Mouse (Mus musculus) forebrain, embryonic 14.5 days (tissue): ENCODE data around the gene Pde12. TPM values are rescaled to one million over a fixed set of nuclear protein-coding genes. Genes with fewer than 3 reads are reported as not detected.
"Not testable (repeated sequence)": the region's sequence is repeated elsewhere in the genome, so short reads cannot be mapped to it uniquely, and the experiment has no call there.

Source experiments
- ATAC-seq: fragments of 200-750 bp; cut with Nextera tagmentation; 2 replicates; pipeline ENCODE4 v1.8.0; 2017; ENCODE audit warnings: mild to moderate bottlenecking, moderate library complexity
- DNase-seq: peaks from one replicate; pipeline ENCODE4 v3.0.0-alpha.2; 2015; ENCODE audit warnings: low spot score
- H3K27ac ChIP-seq: fragments of 300-500 bp; sonication (generic); 2 replicates; pipeline ENCODE4 v1.5.1; 2014; ENCODE audit warnings: low read depth, mild to moderate bottlenecking, control low read depth, low read length, moderate library complexity
- H3K27me3 ChIP-seq: fragments of 300-500 bp; sonication (generic); replicated peaks from 2 replicates; pipeline ENCODE4 v1.6.1; 2014; ENCODE audit warnings: low read length, control low read depth, mixed read lengths; ENCODE audit not compliant: control insufficient read depth, insufficient read depth
- H3K36me3 ChIP-seq: fragments of 300-500 bp; sonication (generic); 2 replicates; pipeline ENCODE4 v1.6.1; 2014; ENCODE audit warnings: low read length, control low read depth; ENCODE audit not compliant: control insufficient read depth, insufficient read depth
- H3K4me1 ChIP-seq: fragments of 300-500 bp; sonication (generic); 2 replicates; pipeline ENCODE4 v1.6.1; 2014; ENCODE audit warnings: antibody characterized with exemption, low read length, control low read depth; ENCODE audit not compliant: control insufficient read depth, insufficient read depth
- H3K4me2 ChIP-seq: fragments of 300-500 bp; sonication (generic); 2 replicates; pipeline ENCODE4 v1.6.1; 2014; ENCODE audit warnings: mild to moderate bottlenecking, control low read depth, low read length
- H3K4me3 ChIP-seq: fragments of 300-500 bp; sonication (generic); 2 replicates; pipeline ENCODE4 v1.5.1; 2014; ENCODE audit warnings: low read depth, low read length, control low read depth
- H3K9ac ChIP-seq: fragments of 300-500 bp; sonication (generic); 2 replicates; pipeline ENCODE4 v1.6.1; 2014; ENCODE audit warnings: mild to moderate bottlenecking, low read length, control low read depth, moderate library complexity
- H3K9me3 ChIP-seq: fragments of 300-500 bp; sonication (generic); replicated peaks from 2 replicates; pipeline ENCODE4 v1.6.1; 2016; ENCODE audit warnings: low read length, control low read depth, mixed read lengths; ENCODE audit not compliant: control insufficient read depth
- WGBS: fragments of 180-500 bp; shearing (Covaris S2); extraction: QIAGEN DNeasy Blood & Tissue Kit; methylation state at CpG from one replicate; pipeline ENCODE4 v1.1.7; 2014; 5-methylcytosine and 5-hydroxymethylcytosine counted together
- polyA plus RNA-seq: library from polyadenylated mRNA; unstranded; fragments of >200 nt; fragmentation: Nextera tagmentation; extraction: Ambion mirVana; gene quantifications from 2 replicates; pipeline ENCODE4 v1.2.1, GENCODE M21; 2014

The Pde12 gene
- polyA plus RNA-seq, 1 experiment from 2014 or later = 13.2 TPM

DNA sequence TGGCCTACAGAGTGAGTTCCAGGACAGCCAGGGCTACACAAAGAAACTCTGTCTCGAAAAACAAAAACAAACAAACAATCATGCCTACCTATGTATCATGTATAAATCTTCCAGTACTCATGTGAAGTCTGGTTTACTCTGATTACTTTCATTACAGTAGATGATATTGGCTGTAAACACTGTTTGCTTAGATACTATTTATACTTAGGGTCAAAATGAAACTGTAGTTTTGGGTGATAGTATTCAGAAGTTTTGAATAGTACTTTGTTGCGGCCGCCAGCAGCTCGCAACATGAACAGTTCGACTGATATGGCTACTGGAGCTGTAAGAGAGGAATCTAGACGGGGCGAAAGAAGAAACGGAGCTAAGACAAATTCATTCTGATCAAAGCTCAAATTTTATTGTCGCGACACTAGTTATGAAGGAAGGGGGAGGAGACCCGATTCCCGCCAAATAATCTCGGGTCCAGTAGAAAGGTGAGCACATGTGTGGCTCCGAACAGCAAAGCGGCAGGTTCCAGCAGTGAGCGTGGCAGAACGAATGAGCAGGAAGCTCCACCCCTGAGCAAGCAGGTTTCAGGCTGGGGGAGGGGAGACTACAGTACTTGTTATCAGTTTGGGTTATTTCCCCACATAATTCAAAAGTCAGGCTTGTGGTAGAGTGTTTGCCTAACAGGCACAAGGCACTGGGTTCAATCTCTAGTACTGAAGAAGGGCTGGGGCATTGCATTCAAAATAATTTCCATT lies 2.4 kb upstream of the Pde12 start:
- not testable (repeated sequence) for H3K4me2 ChIP-seq, H3K9me3 ChIP-seq, H3K9ac ChIP-seq, H3K27ac ChIP-seq, H3K36me3 ChIP-seq, DNase-seq, H3K4me3 ChIP-seq, ATAC-seq, H3K4me1 ChIP-seq, H3K27me3 ChIP-seq
- WGBS = 70% methylated on average over 17 of the region's 17 CpGs

DNA sequence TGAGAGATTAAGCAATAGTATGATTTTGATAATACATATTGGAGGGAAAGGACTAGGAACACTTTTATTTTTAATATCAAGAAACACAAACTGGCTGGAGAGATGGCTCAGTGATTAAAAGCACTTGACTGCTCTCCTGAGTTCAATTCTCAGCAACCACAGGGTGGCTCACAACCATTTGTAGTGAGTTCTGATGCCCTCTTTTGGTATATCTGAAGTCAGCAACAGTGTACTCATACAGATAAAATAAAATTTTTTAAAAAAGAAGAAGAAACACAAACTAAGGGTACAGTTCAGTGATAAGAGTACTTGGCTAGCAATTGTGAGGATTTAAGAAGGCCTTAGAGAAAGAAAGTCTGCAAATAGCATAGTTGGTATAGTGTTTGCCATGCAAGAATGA lies 1.3 kb upstream of the Pde12 start:
- H3K9ac ChIP-seq = no peak overlapping the region
- H3K27me3 ChIP-seq = no peaks in the 10 kb centered on the region
- H3K4me3 ChIP-seq = no peak overlapping the region
- DNase-seq (no peak), ATAC-seq (no peak)
- H3K9me3 ChIP-seq = no peaks in the 10 kb centered on the region
- H3K27ac ChIP-seq = no peak overlapping the region
- H3K36me3 ChIP-seq = peaks cover 2% of the 10 kb centered on the region; the same call in 1 of the 2 replicates
- peaks cover 11% of the 10 kb centered on the region for H3K4me1 ChIP-seq
- no peak overlapping the region; the same call in 1 of the 2 replicates for H3K4me2 ChIP-seq

- ATAC-seq (peak; percentile 24), DNase-seq (peak; percentile 31)
- peak overlapping the region; percentile 86 for H3K9ac ChIP-seq
- H3K27ac ChIP-seq = peak overlapping the region; percentile 87
- H3K4me1 ChIP-seq = peaks cover 11% of the 10 kb centered on the region
- peak overlapping the region; percentile 99 for H3K4me2 ChIP-seq
- H3K36me3 ChIP-seq = peaks cover 20% of the 10 kb centered on the region
- no peaks in the 10 kb centered on the region for H3K9me3 ChIP-seq
- 1% methylated on average over 73 of the region's 73 CpGs for WGBS
- peak overlapping the region; percentile 95 for H3K4me3 ChIP-seq
- no peaks in the 10 kb centered on the region for H3K27me3 ChIP-seq
These were observed 1.1 kb downstream of the Pde12 start for GRCm38 (mm10) chr14:26668371-26669291.

DNA sequence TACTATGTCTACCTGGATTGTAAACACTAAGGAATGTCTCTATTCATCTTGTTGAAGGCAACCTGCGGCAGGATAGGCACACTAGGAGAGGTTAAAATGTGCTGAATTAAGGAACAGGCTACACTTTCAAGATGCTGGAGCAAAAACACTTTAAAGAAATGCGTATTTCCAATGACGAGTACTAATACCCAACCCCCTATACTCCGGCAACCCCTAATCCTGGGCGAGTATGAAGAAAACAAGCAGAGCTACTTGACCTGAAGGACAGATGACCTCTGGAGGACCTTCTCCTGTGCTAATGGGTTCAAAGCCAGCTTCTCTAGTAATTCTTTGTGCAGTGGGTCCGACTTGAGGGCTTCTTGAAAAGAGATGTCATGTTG lies 1.7 kb downstream of the Pde12 start:
- peaks cover 23% of the 10 kb centered on the region for H3K36me3 ChIP-seq
- H3K9ac ChIP-seq = peak overlapping the region; percentile 86
- peak overlapping the region; percentile 99 for H3K4me2 ChIP-seq
- DNase-seq (no peak), ATAC-seq (no peak)
- H3K9me3 ChIP-seq = no peaks in the 10 kb centered on the region
- H3K4me1 ChIP-seq = peaks cover 11% of the 10 kb centered on the region
- no peaks in the 10 kb centered on the region for H3K27me3 ChIP-seq
- 17% methylated on average over 6 of the region's 6 CpGs for WGBS
- peak overlapping the region; percentile 95 for H3K4me3 ChIP-seq
- no peak overlapping the region; the same call in 1 of the 2 replicates for H3K27ac ChIP-seq

DNA sequence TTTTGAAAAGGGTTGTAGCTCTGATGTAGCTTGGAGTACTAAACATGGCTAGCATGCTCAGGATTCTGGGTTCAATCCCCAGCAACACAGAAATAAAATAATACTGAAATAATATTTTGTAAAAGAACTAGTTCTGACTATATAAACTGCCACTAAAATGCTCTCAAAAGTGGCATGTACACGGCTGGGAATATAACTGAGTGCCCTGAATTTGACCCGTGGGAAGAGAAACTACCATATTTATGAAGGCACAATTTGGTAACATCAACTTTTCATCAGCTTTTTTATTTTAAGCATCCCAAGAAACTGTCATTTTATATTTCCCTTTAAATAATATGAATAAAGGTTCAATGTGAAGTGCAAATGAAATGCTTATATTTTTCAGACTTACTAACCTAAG lies 5.8 kb downstream of the Pde12 start:
- WGBS = 97% methylated on average over 2 of the region's 2 CpGs
- Histone ChIP-seq H3K36me3 (peaks cover 39% of the 10 kb centered on the region), H3K27me3 (no peaks in the 10 kb centered on the region), H3K27ac (no peak overlapping the region), H3K9me3 (no peaks in the 10 kb centered on the region), H3K4me3 (no peak overlapping the region), H3K9ac (no peak overlapping the region), H3K4me2 (no peak overlapping the region), H3K4me1 (peaks cover 7% of the 10 kb centered on the region; the same call in 1 of the 2 replicates)
- no peak for DNase-seq
- no peak for ATAC-seq

GRCm38 (mm10) chr14:26662488-26662887 lies 7.2 kb downstream of the Pde12 start:
- Histone ChIP-seq H3K9ac (no peak overlapping the region), H3K27ac (no peak overlapping the region), H3K9me3 (no peaks in the 10 kb centered on the region), H3K36me3 (peaks cover 46% of the 10 kb centered on the region), H3K4me3 (no peak overlapping the region), H3K4me1 (peaks cover 7% of the 10 kb centered on the region; the same call in 1 of the 2 replicates), H3K27me3 (no peaks in the 10 kb centered on the region), H3K4me2 (no peak overlapping the region)
- ATAC-seq (no peak), DNase-seq (no peak)
- 93% methylated on average over 2 of the region's 2 CpGs for WGBS

DNA sequence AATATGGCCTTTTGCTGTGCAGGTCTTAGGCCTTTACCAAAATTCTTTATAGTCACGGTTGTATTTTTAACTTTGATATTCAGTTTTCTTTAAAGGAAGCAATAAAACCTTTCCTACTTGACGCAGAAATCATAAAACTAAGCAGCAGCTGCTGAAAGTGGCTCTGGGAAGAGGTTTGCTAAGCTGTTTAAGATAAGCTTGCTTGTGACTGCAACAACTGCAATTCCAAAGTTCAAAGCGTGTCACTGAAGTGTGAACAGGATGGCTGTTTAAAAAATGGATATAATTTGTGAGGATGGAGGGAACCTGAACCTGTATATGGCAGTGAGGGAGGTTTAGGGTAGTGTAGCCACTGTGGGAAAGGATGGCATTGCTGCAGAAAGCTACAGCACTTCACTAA lies 7.7 kb downstream of the Pde12 start:
- ATAC-seq (no peak), DNase-seq (no peak)
- Histone ChIP-seq H3K4me2 (no peak overlapping the region), H3K27me3 (no peaks in the 10 kb centered on the region), H3K36me3 (peaks cover 50% of the 10 kb centered on the region), H3K9ac (no peak overlapping the region), H3K4me1 (peaks cover 5% of the 10 kb centered on the region; the same call in 1 of the 2 replicates), H3K4me3 (no peak overlapping the region), H3K9me3 (no peaks in the 10 kb centered on the region), H3K27ac (no peak overlapping the region)
- WGBS = 95% methylated on average over 3 of the region's 3 CpGs

GRCm38 (mm10) chr14:26660233-26660632 lies 9.4 kb downstream of the Pde12 start:
- no peaks in the 10 kb centered on the region for H3K27me3 ChIP-seq
- H3K27ac ChIP-seq = no peak overlapping the region
- H3K36me3 ChIP-seq = peaks cover 55% of the 10 kb centered on the region
- no peaks in the 10 kb centered on the region for H3K4me1 ChIP-seq
- no peak overlapping the region for H3K4me3 ChIP-seq
- H3K9ac ChIP-seq = no peak overlapping the region
- H3K9me3 ChIP-seq = no peaks in the 10 kb centered on the region
- ATAC-seq (no peak), DNase-seq (no peak)
- WGBS = 97% methylated on average over 1 of the region's 1 CpGs
- no peak overlapping the region for H3K4me2 ChIP-seq

DNA sequence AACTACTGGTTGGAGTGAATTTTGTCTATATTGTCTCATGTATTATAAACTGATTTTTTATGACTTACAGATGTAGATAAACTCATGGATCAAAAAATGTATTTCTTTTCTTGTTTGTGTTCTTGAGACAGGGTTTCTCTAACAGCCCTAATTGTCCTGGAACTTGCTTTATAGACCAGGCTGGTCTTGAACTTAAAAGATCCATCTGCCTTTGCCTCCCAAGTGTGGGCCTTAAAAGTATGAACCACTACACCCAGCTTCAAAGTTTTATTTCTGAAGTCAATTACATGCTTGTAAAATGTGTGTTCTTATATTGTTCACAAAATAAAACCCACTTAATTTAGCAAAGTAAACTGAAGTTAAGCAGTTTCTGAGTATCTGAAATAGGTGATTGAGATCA lies 11.5 kb downstream of the Pde12 start:
- Histone ChIP-seq H3K9me3 (no peaks in the 10 kb centered on the region), H3K36me3 (peaks cover 60% of the 10 kb centered on the region), H3K4me2 (no peak overlapping the region), H3K27me3 (no peaks in the 10 kb centered on the region), H3K9ac (no peak overlapping the region), H3K4me1 (no peaks in the 10 kb centered on the region), H3K27ac (no peak overlapping the region), H3K4me3 (no peak overlapping the region)
- ATAC-seq = no peak
- no peak for DNase-seq
